Mouse (Mus musculus): ENCODE results near the gene Gm6880.
"Not testable (repeated sequence)": the region's sequence is repeated elsewhere in the genome, so short reads cannot be mapped to it uniquely, and the experiment has no call there.

The Gm6880 gene

DNA sequence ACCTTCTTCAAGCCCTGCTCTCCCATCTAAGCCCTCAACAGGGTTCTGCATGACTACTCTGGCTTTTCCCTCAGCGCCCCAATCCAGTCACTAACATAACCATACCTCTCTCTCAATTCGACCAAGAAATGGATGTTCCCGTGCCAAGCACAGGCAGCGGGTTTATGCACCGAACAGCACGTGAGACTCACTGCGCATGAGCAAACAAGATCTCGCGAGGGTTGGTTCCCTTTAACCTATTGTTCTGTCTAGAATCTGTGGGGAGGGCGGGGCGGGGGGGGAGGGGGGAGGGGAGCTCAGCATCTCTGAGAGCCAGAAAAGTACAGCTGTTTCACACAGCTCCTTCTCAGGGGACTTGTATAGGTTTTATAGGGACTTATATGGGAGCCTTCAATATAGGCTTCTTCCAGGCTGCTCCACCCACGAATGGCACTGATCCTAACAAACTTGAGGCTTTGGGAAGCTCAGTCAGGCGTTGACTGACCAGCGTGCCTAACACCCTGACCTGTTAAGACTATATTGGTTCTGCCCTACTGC is at the start of gene Gm6880:
Gene Gm6880 (minus strand): TSS at position 51 of the 537 bp plus-strand sequence.
- DNase-seq (ENCODE audit: low spot score in 2 of 2): not testable (repeated sequence)

DNA sequence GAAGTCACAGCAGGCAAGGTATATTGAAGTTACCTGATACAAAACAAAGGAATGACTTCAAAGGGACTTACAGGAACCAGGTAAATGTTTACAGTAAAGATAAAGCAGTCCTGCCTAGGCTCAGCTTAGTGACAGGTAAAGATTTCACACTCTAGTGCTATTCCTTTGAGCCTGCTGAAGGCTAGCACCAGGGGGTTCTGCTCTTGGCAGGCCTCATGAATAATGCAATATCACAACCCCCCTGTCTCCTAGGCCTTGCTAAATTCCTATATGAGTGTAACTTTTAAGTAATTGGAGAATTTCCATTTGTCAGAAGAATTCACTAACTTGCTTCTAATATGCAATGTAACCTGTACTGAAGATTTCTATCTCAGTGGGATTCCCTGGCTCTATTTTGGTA is 36.3 kb upstream of the Gm6880 start:
- not testable (repeated sequence) for DNase-seq (ENCODE audit: low spot score in 2 of 2)

DNA sequence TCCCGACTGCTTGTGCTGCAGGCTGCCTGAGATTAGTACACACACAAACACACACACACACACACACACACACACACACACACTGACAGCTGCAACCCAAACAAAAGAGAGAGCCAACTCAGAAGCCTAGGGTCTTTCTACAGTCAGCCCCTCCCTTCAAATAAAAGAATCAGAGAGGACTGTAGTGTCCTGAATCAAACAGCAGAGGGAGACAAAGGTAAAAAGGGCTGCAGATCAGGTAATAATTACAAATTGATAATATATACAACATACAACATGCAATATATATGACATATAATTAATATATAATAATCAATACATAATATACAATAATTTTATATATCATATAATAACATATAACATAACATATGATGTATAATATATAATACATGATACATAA is 15.9 kb upstream of the Gm6880 start:
- DNase-seq (ENCODE audit: low spot score in 2 of 2): no peak

DNA sequence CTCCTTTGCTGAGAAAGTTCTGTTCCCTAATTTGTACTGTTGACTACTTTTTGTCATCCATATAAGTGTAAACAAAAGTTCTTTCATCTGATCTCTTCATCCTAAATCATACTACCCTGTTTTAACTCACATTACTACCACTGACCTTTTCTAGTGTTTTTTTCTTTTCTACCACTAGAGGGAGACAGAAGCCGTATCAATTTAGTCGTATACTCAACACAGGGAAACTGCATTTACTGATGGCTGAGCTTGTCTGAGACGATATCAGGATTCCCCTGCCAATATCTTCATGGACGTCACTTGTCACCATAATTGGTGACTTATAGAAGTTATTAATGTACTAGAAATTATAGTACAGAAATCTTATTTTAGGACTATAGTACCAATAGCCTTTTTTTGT is 28.4 kb downstream of the Gm6880 start:
- no peak for DNase-seq (ENCODE audit: low spot score in 2 of 2)

DNA sequence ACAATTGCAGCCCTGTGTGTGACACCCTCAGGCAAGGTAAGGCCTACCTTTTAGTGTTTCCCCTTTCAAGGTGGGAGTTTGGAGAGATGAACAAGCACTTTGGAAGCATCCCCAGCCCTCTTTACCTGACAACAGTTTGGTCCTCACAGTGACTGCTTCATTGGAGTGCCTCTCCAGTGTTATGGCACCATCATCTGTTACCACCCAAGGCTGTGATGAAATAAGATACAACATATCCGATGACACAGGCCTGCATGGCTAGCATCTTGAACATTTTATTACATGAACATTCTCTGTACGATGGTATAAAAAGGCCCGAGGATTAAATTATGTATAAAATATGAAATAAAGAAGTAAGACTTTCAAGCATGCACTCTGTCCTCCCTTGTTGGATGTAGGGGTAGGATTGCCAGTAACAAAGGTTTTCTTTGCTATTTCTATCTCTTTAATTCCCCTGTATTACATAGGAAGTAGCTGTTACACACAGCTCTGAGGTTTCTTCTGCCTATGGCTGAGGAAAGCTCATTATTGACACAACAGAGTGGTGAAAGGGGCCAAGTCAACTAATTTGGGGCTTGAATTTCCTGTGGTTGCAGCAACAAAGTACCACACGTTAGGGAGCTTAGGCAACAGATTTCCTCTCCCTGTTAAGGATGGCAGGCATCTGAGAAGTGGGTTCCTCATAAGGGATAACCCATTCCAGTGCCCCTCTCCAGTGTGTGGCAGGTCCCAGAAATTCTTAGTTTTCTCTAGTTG is 29.9 kb downstream of the Gm6880 start:
- DNase-seq (ENCODE audit: low spot score in 2 of 2): no peak
